9 mouse cellular contexts compared by ENCODE assay signal in genomic region chr8:88306511-88306910, GRCm38 (mm10). TPM values are rescaled to one million over a fixed set of nuclear protein-coding genes. Genes with fewer than 3 reads are reported as not detected.
A peak's percentile ranks its signal among the peaks of the same experiment; 100 is the strongest.
DNase-seq lines count a peak whose midpoint lies in the region; ATAC-seq and TF ChIP-seq lines count a peak whose summit lies in the region.
"Had no signal": no experiment of that assay in that cellular context is flagged by ENCODE, and none has a peak within 500 bp of the region (broad histone marks: within the 10 kb centered on the region; RNA-seq: fewer than 3 reads in every experiment).

No protein-coding gene starts in this region.

- H3K4me2 ChIP-seq in forebrain, postnatal 0 days (ENCODE audit: low read depth), result no peak overlapping the region
- H3K4me2 ChIP-seq in forebrain, embryonic 11.5 days (ENCODE audit: low read depth, low read length, severe bottlenecking), result no peak overlapping the region
- no peak overlapping the region for H3K4me2 ChIP-seq in liver, embryonic 14.5 days (ENCODE audit: low read depth)
- no peak overlapping the region for H3K4me2 ChIP-seq in stomach, postnatal 0 days (replicated peaks; ENCODE audit: low read depth)
- H3K4me2 ChIP-seq in intestine, embryonic 16.5 days (ENCODE audit: low read depth, low read length), result no peak overlapping the region

- peak; percentile 40 for TF ChIP-seq CTCF in forebrain, postnatal 0 days (IDR thresholded peaks at IDR 0.05; ENCODE audit: low read depth)
- peak; percentile 86 for TF ChIP-seq CTCF in liver, embryonic 14.5 days (IDR thresholded peaks at IDR 0.05; ENCODE audit: low read depth)
- TF ChIP-seq CTCF in stomach, postnatal 0 days (IDR thresholded peaks at IDR 0.05; ENCODE audit: low read depth), result peak; percentile 70

- no peaks in the 10 kb centered on the region for H3K36me3 ChIP-seq in forebrain, postnatal 0 days (ENCODE audit: insufficient read depth)
- no peaks in the 10 kb centered on the region for H3K36me3 ChIP-seq in forebrain, embryonic 11.5 days (ENCODE audit: control insufficient read depth, insufficient read depth, low read length)
- H3K36me3 ChIP-seq in liver, embryonic 14.5 days (replicated peaks; ENCODE audit: control insufficient read depth, insufficient read depth, low read depth), result peaks cover 45% of the 10 kb centered on the region
- no peaks in the 10 kb centered on the region for H3K36me3 ChIP-seq in stomach, postnatal 0 days (ENCODE audit: control insufficient read depth, insufficient read depth, low read length)
- no peaks in the 10 kb centered on the region for H3K36me3 ChIP-seq in intestine, embryonic 16.5 days (ENCODE audit: control insufficient read depth, insufficient read depth, low read length)

- no peak for TF ChIP-seq EP300 in liver, embryonic 14.5 days (IDR thresholded peaks at IDR 0.05; ENCODE audit: low read depth)
- TF ChIP-seq EP300 in stomach, postnatal 0 days (optimal IDR thresholded peaks at IDR 0.05), result no peak

- H3K9me3 ChIP-seq in forebrain, postnatal 0 days (ENCODE audit: low read length), result no peaks in the 10 kb centered on the region
- H3K9me3 ChIP-seq in forebrain, embryonic 11.5 days (ENCODE audit: control insufficient read depth, low read length), result no peaks in the 10 kb centered on the region
- no peaks in the 10 kb centered on the region for H3K9me3 ChIP-seq in liver, embryonic 14.5 days (ENCODE audit: control insufficient read depth, low read length)
- H3K9me3 ChIP-seq in stomach, postnatal 0 days (ENCODE audit: control insufficient read depth, low read length), result no peaks in the 10 kb centered on the region
- H3K9me3 ChIP-seq in intestine, embryonic 16.5 days (ENCODE audit: control insufficient read depth, low read length), result no peaks in the 10 kb centered on the region

- no peaks in the 10 kb centered on the region for H3K27me3 ChIP-seq in forebrain, postnatal 0 days (ENCODE audit: insufficient read depth, low read length)
- no peaks in the 10 kb centered on the region for H3K27me3 ChIP-seq in forebrain, embryonic 11.5 days (ENCODE audit: control insufficient read depth, insufficient read depth, low read length)
- no peaks in the 10 kb centered on the region for H3K27me3 ChIP-seq in liver, embryonic 14.5 days (ENCODE audit: control insufficient read depth, insufficient read depth, low read length)
- no peaks in the 10 kb centered on the region for H3K27me3 ChIP-seq in stomach, postnatal 0 days (ENCODE audit: control insufficient read depth, insufficient read depth, low read length)
- no peaks in the 10 kb centered on the region for H3K27me3 ChIP-seq in intestine, embryonic 16.5 days (replicated peaks; ENCODE audit: control insufficient read depth, insufficient read depth, low read length)

- no peak overlapping the region for H3K9ac ChIP-seq in forebrain, postnatal 0 days
- no peak overlapping the region for H3K9ac ChIP-seq in forebrain, embryonic 11.5 days (ENCODE audit: low read length)
- H3K9ac ChIP-seq in liver, embryonic 14.5 days (replicated peaks), result no peak overlapping the region
- H3K9ac ChIP-seq in stomach, postnatal 0 days (ENCODE audit: low read length), result no peak overlapping the region
- H3K9ac ChIP-seq in intestine, embryonic 16.5 days (ENCODE audit: low read depth, low read length), result no peak overlapping the region

- DNase-seq in forebrain, postnatal 0 days, result no peak
- no peak for DNase-seq in forebrain, embryonic 11.5 days (ENCODE audit: low spot score)
- DNase-seq in thymus, postnatal 4 days, result peak; percentile 52
- no peak for DNase-seq in thymus, postnatal 25 days
- DNase-seq in liver, embryonic 14.5 days (ENCODE audit: low read depth in 3 of 3, low spot score in 3 of 3), result no peak
- DNase-seq in stomach, postnatal 0 days (ENCODE audit: low spot score), result peak; percentile 44
- DNase-seq in right cerebral cortex, postnatal 4 days, result no peak
- DNase-seq: cerebellum, adult 11-12 months had no signal

- 78% methylated on average over 14 of the region's 14 CpGs for WGBS in forebrain, postnatal 0 days
- 82% methylated on average over 14 of the region's 14 CpGs for WGBS in forebrain, embryonic 11.5 days
- WGBS in liver, embryonic 14.5 days (ENCODE audit: insufficient replicate concordance), result 66% methylated on average over 14 of the region's 14 CpGs
- 64% methylated on average over 14 of the region's 14 CpGs for WGBS in stomach, postnatal 0 days
- WGBS in intestine, embryonic 16.5 days, result 66% methylated on average over 14 of the region's 14 CpGs

- no peak overlapping the region for H3K4me3 ChIP-seq in forebrain, postnatal 0 days (ENCODE audit: low read depth, low read length)
- no peak overlapping the region for H3K4me3 ChIP-seq in forebrain, embryonic 11.5 days (ENCODE audit: low read depth, low read length)
- no peak overlapping the region for H3K4me3 ChIP-seq in liver, embryonic 14.5 days (ENCODE audit: insufficient read depth in 1 of 2, low read depth in 2 of 2, low read length in 2 of 2)
- H3K4me3 ChIP-seq in stomach, postnatal 0 days (ENCODE audit: low read depth, low read length), result no peak overlapping the region
- no peak overlapping the region for H3K4me3 ChIP-seq in intestine, embryonic 16.5 days (ENCODE audit: low read length)

- H3K27ac ChIP-seq in forebrain, postnatal 0 days (ENCODE audit: low read depth, low read length), result no peak overlapping the region
- H3K27ac ChIP-seq in forebrain, embryonic 11.5 days (ENCODE audit: low read depth, low read length), result no peak overlapping the region
- H3K27ac ChIP-seq in liver, embryonic 14.5 days, result no peak overlapping the region
- no peak overlapping the region for H3K27ac ChIP-seq in stomach, postnatal 0 days (replicated peaks)
- H3K27ac ChIP-seq in intestine, embryonic 16.5 days (ENCODE audit: low read length), result no peak overlapping the region

- no peaks in the 10 kb centered on the region for H3K4me1 ChIP-seq in forebrain, postnatal 0 days (ENCODE audit: insufficient read depth)
- H3K4me1 ChIP-seq in forebrain, embryonic 11.5 days (replicated peaks; ENCODE audit: control insufficient read depth, insufficient read depth, low read length), result peaks cover 5% of the 10 kb centered on the region; the same call in 1 of the 2 replicates
- H3K4me1 ChIP-seq in liver, embryonic 14.5 days (replicated peaks; ENCODE audit: control insufficient read depth in 2 of 2, insufficient read depth in 2 of 2, low read length in 1 of 2), result peaks cover 14 to 20% of the 10 kb centered on the region in 2 experiments
- H3K4me1 ChIP-seq in stomach, postnatal 0 days (replicated peaks; ENCODE audit: control insufficient read depth, insufficient read depth), result no peaks in the 10 kb centered on the region
- no peaks in the 10 kb centered on the region for H3K4me1 ChIP-seq in intestine, embryonic 16.5 days (ENCODE audit: control insufficient read depth, insufficient read depth, low read length)

- ATAC-seq in forebrain, postnatal 0 days, result no peak
- ATAC-seq in forebrain, embryonic 11.5 days (replicated peaks; ENCODE audit: low FRiP score), result no peak
- ATAC-seq in liver, embryonic 14.5 days (ENCODE audit: insufficient read depth), result no peak
- ATAC-seq in stomach, postnatal 0 days (ENCODE audit: low FRiP score, low TSS enrichment), result no peak
- ATAC-seq in intestine, embryonic 16.5 days, result no peak

RNA-seq across cellular contexts. Expression of gene Adcy7, which starts 34.3 kb away (rescaled TPM):
- 7.2 and 9.4 TPM in 2 replicates for total RNA-seq in forebrain, postnatal 0 days (2014; rRNA removed)
- 2.2 and 4.0 TPM in 2 replicates for polyA plus RNA-seq in forebrain, postnatal 0 days (2015; fragmentation: Nextera tagmentation; extraction: Ambion mirVana)
- polyA plus RNA-seq in forebrain, embryonic 11.5 days (2014; fragmentation: Nextera tagmentation; extraction: Ambion mirVana), result 3.0 and 3.4 TPM in 2 replicates
- polyA plus RNA-seq in liver, embryonic 14.5 days (2012; rRNA removed), result 21.3 and 24.7 TPM in 2 replicates
- polyA plus RNA-seq in liver, embryonic 14.5 days (2014; fragmentation: Nextera tagmentation; extraction: Ambion mirVana), result 20.0 and 24.7 TPM in 2 replicates
- 5.2 and 5.7 TPM in 2 replicates for polyA plus RNA-seq in stomach, postnatal 0 days (2015; fragmentation: Nextera tagmentation; extraction: Ambion mirVana)
- polyA plus RNA-seq in intestine, embryonic 16.5 days (2015; fragmentation: Nextera tagmentation; extraction: Ambion mirVana), result 2.7 and 2.9 TPM in 2 replicates

RNA-seq across cellular contexts. Expression of gene Brd7, which starts 55.5 kb away (rescaled TPM):
- 24.1 and 35.9 TPM in 2 replicates for total RNA-seq in forebrain, postnatal 0 days (2014; rRNA removed)
- 49.6 and 52.4 TPM in 2 replicates for polyA plus RNA-seq in forebrain, postnatal 0 days (2015; fragmentation: Nextera tagmentation; extraction: Ambion mirVana)
- polyA plus RNA-seq in forebrain, embryonic 11.5 days (2014; fragmentation: Nextera tagmentation; extraction: Ambion mirVana), result 81.9 and 99.8 TPM in 2 replicates
- polyA plus RNA-seq in liver, embryonic 14.5 days (2012; rRNA removed), result 16.3 and 27.5 TPM in 2 replicates
- 35.5 and 37.1 TPM in 2 replicates for polyA plus RNA-seq in liver, embryonic 14.5 days (2014; fragmentation: Nextera tagmentation; extraction: Ambion mirVana)
- 39.7 and 42.5 TPM in 2 replicates for polyA plus RNA-seq in stomach, postnatal 0 days (2015; fragmentation: Nextera tagmentation; extraction: Ambion mirVana)
- 32.9 and 38.8 TPM in 2 replicates for polyA plus RNA-seq in intestine, embryonic 16.5 days (2015; fragmentation: Nextera tagmentation; extraction: Ambion mirVana)

Comparison
In these comparisons a context has a peak if more than half of its experiments do, and no peak if none do; other contexts are left out.
1. DNase-seq: peak in thymus, postnatal 4 days (single experiment) and stomach, postnatal 0 days (single experiment); none in forebrain, postnatal 0 days (single experiment), forebrain, embryonic 11.5 days (single experiment), thymus, postnatal 25 days (single experiment), liver, embryonic 14.5 days (0 of 3) and right cerebral cortex, postnatal 4 days (single experiment).
2. Peak in every context shown above with its lines, with median percentiles within 50 percentile points of each other: CTCF ChIP-seq.